Mouse (Mus musculus) midbrain, embryonic 15.5 days (tissue): ENCODE results near the gene Mier1. TPM values are rescaled to one million over a fixed set of nuclear protein-coding genes. Genes with fewer than 3 reads are reported as not detected.
"Not testable (repeated sequence)": the region's sequence is repeated elsewhere in the genome, so short reads cannot be mapped to it uniquely, and the experiment has no call there.

ENCODE experiments used
- ATAC-seq: fragments of 200-750 bp; cut with Nextera tagmentation; replicated peaks from 2 replicates; pipeline ENCODE4 v1.8.0; 2017; ENCODE audit warnings: moderate TSS enrichment
- H3K27ac ChIP-seq: fragments of 300-500 bp; sonication (generic); 2 replicates; pipeline ENCODE4 v1.5.1; 2015; ENCODE audit warnings: mild to moderate bottlenecking, inconsistent platforms
- H3K27me3 ChIP-seq: fragments of 300-500 bp; sonication (generic); replicated peaks from 2 replicates; pipeline ENCODE4 v1.6.1; 2015; ENCODE audit warnings: inconsistent platforms
- H3K36me3 ChIP-seq: fragments of 300-500 bp; sonication (generic); replicated peaks from 2 replicates; pipeline ENCODE4 v1.6.1; 2015; ENCODE audit warnings: inconsistent platforms
- H3K4me1 ChIP-seq: fragments of 300-500 bp; sonication (generic); 2 replicates; pipeline ENCODE4 v1.6.1; 2015; ENCODE audit warnings: inconsistent platforms
- H3K4me2 ChIP-seq: fragments of 300-500 bp; sonication (generic); 2 replicates; pipeline ENCODE4 v1.6.1; 2015; ENCODE audit warnings: inconsistent platforms, mild to moderate bottlenecking, moderate library complexity
- H3K4me3 ChIP-seq: fragments of 300-500 bp; sonication (generic); 2 replicates; pipeline ENCODE4 v1.5.1; 2015; ENCODE audit warnings: mild to moderate bottlenecking, inconsistent platforms
- H3K9ac ChIP-seq: fragments of 300-500 bp; sonication (generic); 2 replicates; pipeline ENCODE4 v1.6.1; 2015; ENCODE audit warnings: mild to moderate bottlenecking, inconsistent platforms
- H3K9me3 ChIP-seq: fragments of 300-500 bp; sonication (generic); 2 replicates; pipeline ENCODE4 v1.6.1; 2016; ENCODE audit warnings: inconsistent platforms
- whole genome bisulfite sequencing: fragments of 180-500 bp; shearing (Covaris S2); methylation state at CpG from one replicate; pipeline ENCODE4 v1.1.7; 2015; ENCODE audit warnings: mixed read lengths; 5-methylcytosine and 5-hydroxymethylcytosine counted together
- polyA plus RNA-seq: library from polyadenylated mRNA; unstranded; fragments of >200 nt; fragmentation: Nextera tagmentation; extraction: Ambion mirVana; gene quantifications from 2 replicates; pipeline ENCODE4 v1.2.1, GENCODE M21; 2015

The Mier1 gene
- polyA plus RNA-seq, 1 experiment from 2014 or later: 29.9 TPM

GRCm38 (mm10) chr4:103120028-103120384 is 5.8 kb downstream of the Mier1 start:
- 20% methylated on average over 4 of the region's 4 CpGs for WGBS
- peaks cover 35% of the 10 kb centered on the region for H3K4me1 ChIP-seq
- H3K9ac ChIP-seq: peak overlapping the region; percentile 62; the same call in 1 of the 2 replicates
- H3K4me3 ChIP-seq: peak overlapping the region; percentile 80
- no peaks in the 10 kb centered on the region for H3K36me3 ChIP-seq
- H3K9me3 ChIP-seq: no peaks in the 10 kb centered on the region
- H3K27me3 ChIP-seq: no peaks in the 10 kb centered on the region
- H3K4me2 ChIP-seq: peak overlapping the region; percentile 84
- peak overlapping the region; percentile 72; the same call in 1 of the 2 replicates for H3K27ac ChIP-seq
- no peak for ATAC-seq

GRCm38 (mm10) chr4:103120395-103120794 is 6.2 kb downstream of the Mier1 start:
- WGBS: 44% methylated on average over 3 of the region's 3 CpGs
- H3K9ac ChIP-seq: no peak overlapping the region

GRCm38 (mm10) chr4:103120874-103121389 is 6.7 kb downstream of the Mier1 start:
- H3K9me3 ChIP-seq: no peaks in the 10 kb centered on the region

More at GRCm38 (mm10) chr4:103120395-103120794, 6.2 kb downstream of the Mier1 start:
- Histone ChIP-seq H3K4me1 (peaks cover 31% of the 10 kb centered on the region), H3K27me3 (no peaks in the 10 kb centered on the region), H3K27ac (no peak overlapping the region), H3K4me2 (peak overlapping the region; percentile 84), H3K4me3 (peak overlapping the region; percentile 80), H3K36me3 (no peaks in the 10 kb centered on the region), H3K9me3 (no peaks in the 10 kb centered on the region)
- ATAC-seq: no peak

GRCm38 (mm10) chr4:103123086-103123485 is 8.9 kb downstream of the Mier1 start:
- Histone ChIP-seq H3K27me3 (no peaks in the 10 kb centered on the region), H3K4me1 (peaks cover 20% of the 10 kb centered on the region), H3K9me3 (no peaks in the 10 kb centered on the region), H3K36me3 (no peaks in the 10 kb centered on the region), H3K4me3 (no peak overlapping the region), H3K9ac (no peak overlapping the region), H3K27ac (no peak overlapping the region), H3K4me2 (no peak overlapping the region)
- no peak for ATAC-seq
- 71% methylated on average over 2 of the region's 2 CpGs for WGBS

More at GRCm38 (mm10) chr4:103120874-103121389, 6.7 kb downstream of the Mier1 start:
- Histone ChIP-seq H3K27me3 (no peaks in the 10 kb centered on the region), H3K4me1 (peaks cover 25% of the 10 kb centered on the region), H3K36me3 (no peaks in the 10 kb centered on the region), H3K4me2 (peak overlapping the region; percentile 84; the same call in 1 of the 2 replicates), H3K27ac (no peak overlapping the region), H3K4me3 (no peak overlapping the region), H3K9ac (no peak overlapping the region)
- WGBS: 86% methylated on average over 9 of the region's 9 CpGs
- no peak for ATAC-seq

- no peak for ATAC-seq
- H3K9me3 ChIP-seq: no peaks in the 10 kb centered on the region
- peaks cover 19% of the 10 kb centered on the region for H3K4me1 ChIP-seq
- H3K36me3 ChIP-seq: no peaks in the 10 kb centered on the region
- H3K27ac ChIP-seq: no peak overlapping the region
- no peaks in the 10 kb centered on the region for H3K27me3 ChIP-seq
- H3K4me2 ChIP-seq: no peak overlapping the region
- no peak overlapping the region for H3K4me3 ChIP-seq
- H3K9ac ChIP-seq: no peak overlapping the region
Measured at GRCm38 (mm10) chr4:103123606-103124005, 9.4 kb downstream of the Mier1 start.

- Histone ChIP-seq H3K4me2 (no peak overlapping the region), H3K4me3 (no peak overlapping the region), H3K4me1 (no peaks in the 10 kb centered on the region), H3K27me3 (no peaks in the 10 kb centered on the region), H3K9ac (no peak overlapping the region), H3K9me3 (no peaks in the 10 kb centered on the region), H3K36me3 (no peaks in the 10 kb centered on the region; the same call in 1 of the 2 replicates), H3K27ac (no peak overlapping the region)
- no peak for ATAC-seq
- 90% methylated on average over 4 of the region's 4 CpGs for WGBS
Measured at GRCm38 (mm10) chr4:103126533-103126932, 12.3 kb downstream of the Mier1 start.

- Histone ChIP-seq H3K4me1 (no peaks in the 10 kb centered on the region), H3K4me3 (no peak overlapping the region), H3K27ac (no peak overlapping the region), H3K4me2 (no peak overlapping the region), H3K9me3 (no peaks in the 10 kb centered on the region), H3K9ac (no peak overlapping the region), H3K27me3 (no peaks in the 10 kb centered on the region), H3K36me3 (no peaks in the 10 kb centered on the region; the same call in 1 of the 2 replicates)
- ATAC-seq: no peak
- 85% methylated on average over 1 of the region's 1 CpGs for WGBS
Measured at GRCm38 (mm10) chr4:103136946-103137345, 22.8 kb downstream of the Mier1 start.

GRCm38 (mm10) chr4:103146339-103146738 is 32.1 kb downstream of the Mier1 start:
- WGBS: 35% methylated on average over 5 of the region's 5 CpGs
- no peaks in the 10 kb centered on the region for H3K27me3 ChIP-seq
- H3K9me3 ChIP-seq: no peaks in the 10 kb centered on the region
- H3K27ac ChIP-seq: no peak overlapping the region
- H3K4me1 ChIP-seq: no peaks in the 10 kb centered on the region
- no peak overlapping the region for H3K9ac ChIP-seq
- H3K4me3 ChIP-seq: no peak overlapping the region
- H3K36me3 ChIP-seq: peaks cover 19% of the 10 kb centered on the region
- no peak overlapping the region for H3K4me2 ChIP-seq
- ATAC-seq: no peak

- Histone ChIP-seq H3K9ac (no peak overlapping the region), H3K27ac (no peak overlapping the region), H3K4me2 (no peak overlapping the region), H3K9me3 (no peaks in the 10 kb centered on the region), H3K4me3 (no peak overlapping the region), H3K36me3 (peaks cover 20% of the 10 kb centered on the region), H3K27me3 (no peaks in the 10 kb centered on the region), H3K4me1 (no peaks in the 10 kb centered on the region)
- no peak for ATAC-seq
- 89% methylated on average over 5 of the region's 5 CpGs for WGBS
Measured at GRCm38 (mm10) chr4:103151946-103152345, 37.8 kb downstream of the Mier1 start.

GRCm38 (mm10) chr4:103158781-103159180 is 44.6 kb downstream of the Mier1 start:
- peaks cover 25% of the 10 kb centered on the region for H3K36me3 ChIP-seq
- no peak overlapping the region for H3K4me2 ChIP-seq
- no peak overlapping the region for H3K4me3 ChIP-seq
- 92% methylated on average over 4 of the region's 4 CpGs for WGBS
- H3K9ac ChIP-seq: no peak overlapping the region
- H3K9me3 ChIP-seq: no peaks in the 10 kb centered on the region
- H3K4me1 ChIP-seq: no peaks in the 10 kb centered on the region
- H3K27me3 ChIP-seq: no peaks in the 10 kb centered on the region
- no peak overlapping the region for H3K27ac ChIP-seq
- ATAC-seq: no peak

GRCm38 (mm10) chr4:103166198-103166597 is 52.0 kb downstream of the Mier1 start:
- not testable (repeated sequence) for H3K4me3 ChIP-seq, H3K27me3 ChIP-seq, H3K27ac ChIP-seq, H3K9me3 ChIP-seq, H3K4me1 ChIP-seq, H3K9ac ChIP-seq, H3K4me2 ChIP-seq, ATAC-seq
- 93% methylated on average over 1 of the region's 1 CpGs for WGBS
- peaks cover 11% of the 10 kb centered on the region; the same call in 1 of the 2 replicates for H3K36me3 ChIP-seq

GRCm38 (mm10) chr4:103171256-103171655 is 57.1 kb downstream of the Mier1 start:
- no peaks in the 10 kb centered on the region for H3K27me3 ChIP-seq
- no peak overlapping the region for H3K9ac ChIP-seq
- H3K4me3 ChIP-seq: no peak overlapping the region
- H3K4me1 ChIP-seq: no peaks in the 10 kb centered on the region
- no peak for ATAC-seq
- 0 out of 2 replicates have a peak, but pooled peaks cover 10% of the 10 kb centered on the region for H3K36me3 ChIP-seq
- H3K9me3 ChIP-seq: no peaks in the 10 kb centered on the region
- WGBS: 83% methylated on average over 3 of the region's 3 CpGs
- H3K27ac ChIP-seq: no peak overlapping the region
- no peak overlapping the region for H3K4me2 ChIP-seq

- no peak overlapping the region for H3K9ac ChIP-seq
- H3K27me3 ChIP-seq: no peaks in the 10 kb centered on the region
- no peak overlapping the region for H3K27ac ChIP-seq
- no peaks in the 10 kb centered on the region for H3K4me1 ChIP-seq
- no peaks in the 10 kb centered on the region for H3K9me3 ChIP-seq
- H3K36me3 ChIP-seq: 0 out of 2 replicates have a peak, but pooled peaks cover 10% of the 10 kb centered on the region
- WGBS: 86% methylated on average over 6 of the region's 6 CpGs
- H3K4me3 ChIP-seq: no peak overlapping the region
- no peak for ATAC-seq
- no peak overlapping the region for H3K4me2 ChIP-seq
Measured at GRCm38 (mm10) chr4:103173507-103173906, 59.3 kb downstream of the Mier1 start.
